Mouse (Mus musculus): ENCODE data around the gene 1600014C10Rik. TPM values are rescaled to one million over a fixed set of nuclear protein-coding genes. Genes with fewer than 3 reads are reported as not detected.

Gene 1600014C10Rik
- total RNA-seq, 2 experiments from 2014 or later = 26.5 to 27.1 TPM

Other genes with a start within 250 kb of the 1600014C10Rik start
- 10 to 100 TPM; 29.4 to 30.3 TPM for gene Uri1, start 159.7 kb upstream of the 1600014C10Rik start, total RNA-seq (2021)
- under 1 TPM in 1 of 2 experiments, not detected in 1; 0.14 TPM for gene Ccne1, start 75.7 kb upstream of the 1600014C10Rik start, total RNA-seq (2021)
- 1 to 10 TPM; 5.7 to 8.4 TPM for gene Plekhf1, start 44.8 kb downstream of the 1600014C10Rik start, total RNA-seq (2021)
- gene Pop4, start 88.2 kb downstream of the 1600014C10Rik start, total RNA-seq (2021) = 1 to 10 TPM; 6.1 to 7.5 TPM